Mouse (Mus musculus): ENCODE results near the gene Bcap31. TPM values are rescaled to one million over a fixed set of nuclear protein-coding genes. Genes with fewer than 3 reads are reported as not detected.

Gene Bcap31
- total RNA-seq, 2 experiments from 2014 or later = 60.5 to 68.8 TPM

- DNase-seq = peak; percentile 31
- intact Hi-C loops (cut with DNase I; ENCODE audit: low total_unique reads) = no loop called here
Observed at GRCm38 (mm10) chrX:73685629-73686028, 30.3 kb downstream of the Bcap31 start.

GRCm38 (mm10) chrX:73684978-73685377 lies 31.0 kb downstream of the Bcap31 start:
- no peak for DNase-seq
- intact Hi-C loops (cut with DNase I; ENCODE audit: low total_unique reads) = no loop called here

GRCm38 (mm10) chrX:73684156-73684555 lies 31.8 kb downstream of the Bcap31 start:
- DNase-seq = no peak
- intact Hi-C loops (cut with DNase I; ENCODE audit: low total_unique reads) = no loop called here

DNA sequence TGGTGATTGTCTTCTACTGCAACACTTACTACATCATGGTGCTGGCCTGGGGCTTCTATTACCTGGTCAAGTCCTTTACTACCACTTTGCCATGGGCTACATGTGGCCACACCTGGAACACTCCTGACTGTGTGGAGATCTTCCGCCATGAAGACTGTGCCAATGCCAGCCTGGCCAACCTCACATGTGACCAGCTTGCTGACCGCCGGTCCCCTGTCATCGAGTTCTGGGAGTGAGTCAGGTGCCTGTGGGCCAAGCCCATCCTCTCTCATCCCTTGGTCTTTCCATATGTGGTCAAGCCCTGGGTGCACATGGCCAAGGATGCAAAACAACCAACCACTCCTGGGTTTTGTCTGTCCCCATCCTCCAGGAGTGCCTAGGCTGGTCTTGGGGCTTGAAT lies 39.3 kb downstream of the Bcap31 start:
- intact Hi-C loops (cut with DNase I; ENCODE audit: low total_unique reads) = no loop called here
- DNase-seq = no peak

GRCm38 (mm10) chrX:73675231-73675630 lies 40.7 kb downstream of the Bcap31 start:
- no peak for DNase-seq
- intact Hi-C loops (cut with DNase I; ENCODE audit: low total_unique reads) = no loop called here

GRCm38 (mm10) chrX:73673968-73674661 lies 41.9 kb downstream of the Bcap31 start:
- peak; percentile 29 for DNase-seq
- intact Hi-C loops (cut with DNase I; ENCODE audit: low total_unique reads) = no loop called here

GRCm38 (mm10) chrX:73673619-73673967 lies 42.4 kb downstream of the Bcap31 start:
- intact Hi-C loops (cut with DNase I; ENCODE audit: low total_unique reads) = no loop called here
- no peak for DNase-seq

- intact Hi-C loops (cut with DNase I; ENCODE audit: low total_unique reads) = no loop called here
- peak; percentile 78 for DNase-seq
Observed at GRCm38 (mm10) chrX:73672879-73673618, 42.9 kb downstream of the Bcap31 start, which contains the start of gene Slc6a8. Gene Slc6a8 (plus strand): TSS chrX:73673150.

DNA sequence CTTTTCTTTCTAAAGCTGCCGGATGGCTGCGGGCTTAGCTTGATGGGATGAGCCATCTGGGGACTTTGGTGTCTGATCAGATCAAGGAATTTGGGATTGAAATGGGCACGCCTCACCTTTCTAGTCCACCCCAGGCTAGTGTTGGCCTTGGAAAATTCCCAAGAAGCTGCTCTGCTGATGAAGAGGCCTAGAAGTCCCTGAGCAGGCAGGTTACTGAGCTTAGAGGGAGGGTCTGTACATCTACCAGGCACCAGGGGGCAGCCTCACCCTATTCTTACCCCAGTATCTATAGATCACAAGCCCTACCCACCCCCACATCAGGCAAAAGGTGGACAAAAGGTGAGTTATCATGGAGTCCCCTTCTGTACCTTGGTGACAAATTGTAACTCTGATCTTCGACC lies 43.9 kb downstream of the Bcap31 start:
- intact Hi-C loops (cut with DNase I; ENCODE audit: low total_unique reads) = no loop called here
- no peak for DNase-seq

DNA sequence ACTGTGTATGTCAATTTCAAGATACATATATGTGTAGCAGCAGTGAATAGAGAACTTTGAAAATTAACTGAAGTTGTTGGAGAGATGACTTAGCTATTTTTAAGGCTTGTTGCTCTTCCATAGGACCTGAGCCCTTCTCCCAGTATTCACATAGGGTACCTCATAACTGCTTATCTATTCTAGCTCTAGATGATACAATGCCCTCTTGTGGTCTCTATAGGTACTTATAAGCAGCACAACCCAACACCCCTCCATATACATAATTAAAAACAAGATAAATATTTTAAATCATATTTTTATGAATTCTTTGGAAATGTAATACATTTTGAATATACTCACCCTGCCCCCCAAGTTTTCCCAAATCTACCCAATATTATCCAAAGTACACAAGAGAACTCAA lies 52.8 kb downstream of the Bcap31 start:
- intact Hi-C loops (cut with DNase I; ENCODE audit: low total_unique reads) = no loop called here
- DNase-seq = no peak

DNA sequence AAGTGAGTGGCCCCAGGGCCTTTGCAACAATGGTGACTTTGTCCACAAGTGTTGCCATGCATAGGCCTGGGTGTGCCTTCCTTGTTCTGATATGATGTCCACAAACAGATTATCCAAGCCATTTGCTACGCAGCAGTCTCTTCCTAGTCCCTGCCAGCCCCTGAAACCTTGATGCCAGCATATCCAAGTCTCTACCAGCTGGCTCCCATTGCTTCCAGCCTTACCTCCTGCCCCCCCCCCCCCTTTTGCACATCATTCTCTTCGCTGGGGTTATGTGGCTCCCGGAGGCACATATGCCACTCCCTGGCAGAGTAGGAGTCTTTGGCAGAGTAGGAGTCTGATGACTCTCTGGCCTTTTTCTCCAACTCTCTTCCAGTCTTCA lies 55.7 kb downstream of the Bcap31 start:
- intact Hi-C loops (cut with DNase I; ENCODE audit: low total_unique reads) = no loop called here

GRCm38 (mm10) chrX:73659575-73660283 lies 56.2 kb downstream of the Bcap31 start, which contains the start of gene Pnck:
Gene Pnck (minus strand): TSS chrX:73660117.
- DNase-seq = no peak
- intact Hi-C loops (cut with DNase I; ENCODE audit: low total_unique reads) = loop anchor here (5.0 kb wide), 1 partner anchor 87 kb away; no protein-coding TSS in a partner anchor

More for the DNA sequence above, 55.7 kb downstream of the Bcap31 start:
- no peak for DNase-seq

DNA sequence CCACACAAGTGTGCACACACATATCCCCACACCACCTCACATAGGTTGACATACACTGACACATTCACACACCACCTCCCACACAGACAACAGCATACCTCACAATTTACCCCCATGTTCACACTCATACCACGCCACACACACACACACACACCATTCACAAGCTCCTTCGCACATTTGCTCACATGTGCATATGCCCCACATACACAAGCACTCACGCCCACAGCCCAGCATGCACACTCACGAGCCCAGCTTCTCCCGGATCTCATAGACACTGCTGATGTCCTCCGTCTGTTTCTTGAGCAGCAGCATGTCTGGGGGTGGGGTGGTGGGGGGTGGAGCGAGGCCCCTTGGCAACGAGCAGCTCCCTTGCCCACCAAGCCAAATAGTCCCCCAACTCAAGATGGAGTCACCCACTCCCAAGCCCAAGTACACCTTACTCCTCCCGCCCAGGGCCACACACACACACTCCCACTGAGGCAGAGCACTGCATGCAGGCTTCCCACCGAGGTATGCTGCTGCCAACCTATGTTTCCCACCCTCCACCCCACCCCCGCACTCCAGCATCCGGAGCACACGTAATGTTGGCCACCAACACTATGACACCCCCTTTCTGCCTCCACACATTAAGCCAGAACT lies 56.9 kb downstream of the Bcap31 start:
- DNase-seq = no peak
- intact Hi-C loops (cut with DNase I; ENCODE audit: low total_unique reads) = loop anchor here (5.0 kb wide), 1 partner anchor 87 kb away; no protein-coding TSS in a partner anchor

GRCm38 (mm10) chrX:73658391-73658790 lies 57.6 kb downstream of the Bcap31 start:
- intact Hi-C loops (cut with DNase I; ENCODE audit: low total_unique reads) = loop anchor here (5.0 kb wide), 1 partner anchor 86 kb away; no protein-coding TSS in a partner anchor
- no peak for DNase-seq

- intact Hi-C loops (cut with DNase I; ENCODE audit: low total_unique reads) = loop anchor here (5.0 kb wide), 1 partner anchor 83 kb away; no protein-coding TSS in a partner anchor
- no peak for DNase-seq
Observed at GRCm38 (mm10) chrX:73655529-73655928, 60.4 kb downstream of the Bcap31 start.

DNA sequence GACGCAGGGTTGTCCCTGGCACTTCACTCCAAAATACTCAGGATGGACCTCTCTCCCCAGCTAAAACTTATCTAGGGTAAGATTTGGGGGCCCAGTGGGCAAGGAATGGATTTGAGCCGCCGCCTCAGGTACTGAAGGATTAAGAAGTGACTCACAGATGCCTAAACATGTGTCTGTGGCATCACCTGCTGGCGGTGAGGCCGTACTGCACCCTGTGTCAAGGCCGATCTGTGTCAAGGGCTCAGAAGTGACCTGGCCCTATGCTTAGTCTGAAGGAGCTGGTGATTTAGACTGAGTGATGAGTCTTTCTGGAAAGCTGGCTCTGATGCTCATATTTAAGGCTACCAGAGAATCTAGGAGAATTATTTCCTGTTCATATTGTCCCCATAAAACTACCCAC lies 61.8 kb downstream of the Bcap31 start:
- peak; percentile 37 for DNase-seq
- intact Hi-C loops (cut with DNase I; ENCODE audit: low total_unique reads) = no loop called here

DNA sequence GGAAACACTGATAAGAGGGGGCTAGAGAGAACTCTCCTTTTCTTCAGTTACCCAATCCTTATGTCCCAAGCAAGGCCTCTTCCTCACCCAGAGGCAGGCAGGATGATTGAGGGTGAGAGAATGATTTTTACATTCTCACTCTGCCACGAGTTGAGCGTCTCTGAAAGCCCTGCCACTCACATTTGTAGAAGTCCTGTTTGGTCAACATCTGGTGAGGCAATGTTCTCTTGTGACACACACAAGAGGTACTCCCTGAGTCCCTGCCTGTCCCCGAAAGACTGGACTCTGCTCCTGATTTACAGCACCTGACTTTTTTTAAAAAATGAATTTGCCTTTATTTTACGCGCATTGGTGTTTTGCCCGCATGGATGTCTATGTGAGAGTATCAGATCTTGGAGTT lies 62.6 kb downstream of the Bcap31 start:
- intact Hi-C loops (cut with DNase I; ENCODE audit: low total_unique reads) = no loop called here
- no peak for DNase-seq

- intact Hi-C loops (cut with DNase I; ENCODE audit: low total_unique reads) = no loop called here
- no peak for DNase-seq
Observed at GRCm38 (mm10) chrX:73650869-73651268, 65.1 kb downstream of the Bcap31 start.

DNA sequence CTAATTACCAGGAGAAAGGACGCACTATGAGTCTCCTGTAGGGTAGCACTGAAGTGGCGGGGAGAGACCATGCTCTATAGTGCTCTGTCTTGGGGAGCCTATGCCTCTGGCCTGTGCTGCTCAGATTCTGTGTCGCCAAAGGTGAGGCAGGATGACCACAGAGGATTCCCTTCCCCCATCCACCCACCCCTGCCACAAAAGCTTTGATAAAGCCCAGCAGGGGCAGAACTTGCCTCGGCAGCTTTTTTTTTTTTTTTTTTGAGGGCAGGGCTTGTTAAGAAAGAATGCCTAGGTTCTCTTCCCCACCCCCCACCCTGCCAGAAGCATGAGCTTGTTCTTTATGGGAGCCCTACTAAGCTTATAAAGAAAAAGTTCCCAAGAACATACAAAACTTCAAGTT lies 70.9 kb downstream of the Bcap31 start:
- no peak for DNase-seq
- intact Hi-C loops (cut with DNase I; ENCODE audit: low total_unique reads) = no loop called here
